Mouse (Mus musculus): ENCODE results near the gene Zbtb49. TPM values are rescaled to one million over a fixed set of nuclear protein-coding genes. Genes with fewer than 3 reads are reported as not detected.

Gene Zbtb49
- polyA plus RNA-seq, 1 experiment from 2014 or later: 24.7 TPM

DNA sequence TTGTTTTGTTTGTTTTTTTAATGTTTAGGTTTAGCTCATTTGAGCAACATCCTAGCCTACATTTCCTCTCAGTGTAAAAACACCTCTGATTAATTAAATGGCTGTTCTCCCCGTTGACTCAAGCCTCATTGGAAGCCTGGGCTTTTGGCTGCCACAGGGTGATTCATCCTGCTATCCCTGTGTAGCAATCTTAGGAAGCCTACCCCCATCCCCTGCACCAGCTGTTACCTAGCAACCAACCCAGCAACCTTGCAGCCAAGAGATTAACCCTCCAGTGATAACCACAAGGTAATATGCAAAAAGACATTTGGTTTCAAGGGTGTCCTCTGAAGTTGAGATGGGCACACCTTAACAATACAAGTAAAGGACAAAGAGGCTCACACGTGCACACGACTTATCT lies 69.0 kb downstream of the Zbtb49 start:
- no peak overlapping the region for H3K4me3 ChIP-seq (replicated peaks)
- no peak overlapping the region for H3K27ac ChIP-seq
- no peaks in the 10 kb centered on the region for H3K27me3 ChIP-seq
- peaks cover 48% of the 10 kb centered on the region for H3K4me1 ChIP-seq
- no peaks in the 10 kb centered on the region; the same call in 1 of the 2 replicates for H3K9me3 ChIP-seq
- WGBS: 51% methylated on average over 3 of the region's 3 CpGs
- H3K4me2 ChIP-seq: no peak overlapping the region; the same call in 1 of the 2 replicates
- no peak for ATAC-seq (ENCODE audit: low FRiP score)
- H3K36me3 ChIP-seq (replicated peaks): peaks cover 99% of the 10 kb centered on the region
- H3K9ac ChIP-seq: no peak overlapping the region

DNA sequence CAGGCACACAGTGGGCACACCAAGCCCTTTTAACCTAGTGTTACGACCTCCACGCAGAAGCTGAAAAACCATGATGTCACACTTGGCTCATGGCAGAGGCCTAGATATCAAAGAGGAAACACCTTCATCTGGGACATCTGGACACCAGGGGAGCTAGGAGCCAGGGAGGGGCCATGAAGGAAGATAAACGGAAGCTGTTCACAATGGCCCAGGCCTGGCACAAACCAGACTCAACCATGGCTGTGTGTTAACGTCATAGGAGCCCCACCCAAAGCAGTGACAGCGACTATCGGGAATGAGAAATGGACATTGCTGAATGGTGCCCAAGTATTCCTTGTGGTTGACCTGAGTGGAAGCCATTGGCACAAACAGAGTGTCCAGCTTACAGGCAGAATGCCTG lies 73.7 kb downstream of the Zbtb49 start:
- no peak overlapping the region for H3K9ac ChIP-seq
- H3K4me3 ChIP-seq (replicated peaks): no peak overlapping the region
- H3K27ac ChIP-seq: no peak overlapping the region
- no peak overlapping the region for H3K4me2 ChIP-seq
- H3K4me1 ChIP-seq: peaks cover 10% of the 10 kb centered on the region
- 93% methylated on average over 6 of the region's 6 CpGs for WGBS
- H3K27me3 ChIP-seq: no peaks in the 10 kb centered on the region
- H3K36me3 ChIP-seq (replicated peaks): peaks cover 96% of the 10 kb centered on the region
- no peak for ATAC-seq (ENCODE audit: low FRiP score)
- no peaks in the 10 kb centered on the region; the same call in 1 of the 2 replicates for H3K9me3 ChIP-seq

GRCm38 (mm10) chr5:38140893-38141292 lies 79.4 kb downstream of the Zbtb49 start:
- no peak overlapping the region for H3K4me2 ChIP-seq
- WGBS: 91% methylated on average over 6 of the region's 6 CpGs
- H3K9me3 ChIP-seq: no peaks in the 10 kb centered on the region
- no peak overlapping the region for H3K9ac ChIP-seq
- H3K4me1 ChIP-seq: no peaks in the 10 kb centered on the region
- H3K4me3 ChIP-seq (replicated peaks): no peak overlapping the region
- no peak for ATAC-seq (ENCODE audit: low FRiP score)
- peaks cover 96% of the 10 kb centered on the region for H3K36me3 ChIP-seq (replicated peaks)
- no peaks in the 10 kb centered on the region for H3K27me3 ChIP-seq
- H3K27ac ChIP-seq: no peak overlapping the region

Other genes with a start within 250 kb of the Zbtb49 start
- 35.6 and 41.6 TPM in 2 replicates for gene Stx18, start 181.7 kb downstream of the Zbtb49 start, polyA plus RNA-seq (2016; fragmentation: Nextera tagmentation; extraction: Ambion mirVana)
- 376 and 398 TPM in 2 replicates for gene Nsg1, start 60.5 kb downstream of the Zbtb49 start, polyA plus RNA-seq (2016; fragmentation: Nextera tagmentation; extraction: Ambion mirVana)
- gene Lyar, start within 50 bp of the Zbtb49 start, polyA plus RNA-seq (2016; fragmentation: Nextera tagmentation; extraction: Ambion mirVana): 117 and 128 TPM in 2 replicates
- 90.9 and 91.4 TPM in 2 replicates for gene Tmem128, start 39.7 kb upstream of the Zbtb49 start, polyA plus RNA-seq (2016; fragmentation: Nextera tagmentation; extraction: Ambion mirVana)
- not detected in 2 replicates for gene Otop1, start 55.5 kb upstream of the Zbtb49 start, polyA plus RNA-seq (2016; fragmentation: Nextera tagmentation; extraction: Ambion mirVana)
- gene Drd5, start 98.9 kb upstream of the Zbtb49 start, polyA plus RNA-seq (2016; fragmentation: Nextera tagmentation; extraction: Ambion mirVana): 0.06 TPM in 1 of 2 replicates, not detected in the other

All from forebrain, embryonic 12.5 days (tissue).